Mouse (Mus musculus): ENCODE measurements around the gene Osgin1. TPM values are rescaled to one million over a fixed set of nuclear protein-coding genes. Genes with fewer than 3 reads are reported as not detected.

The Osgin1 gene
- polyA plus RNA-seq, 1 experiment from 2014 or later = 1.9 TPM

GRCm38 (mm10) chr8:119421603-119422122 lies 12.3 kb upstream of the Osgin1 start:
- Histone ChIP-seq H3K27ac (ENCODE audit: low read length) (no peak overlapping the region), H3K4me1 (replicated peaks; ENCODE audit: control insufficient read depth, insufficient read depth, low read length) (peaks cover 9% of the 10 kb centered on the region)
- ATAC-seq (ENCODE audit: low read depth) = no peak

GRCm38 (mm10) chr8:119422123-119422711 lies 11.7 kb upstream of the Osgin1 start:
- 52% methylated on average over 9 of the region's 9 CpGs for WGBS
- peak overlapping the region; percentile 43 for H3K27ac ChIP-seq (ENCODE audit: low read length)
- H3K9me3 ChIP-seq (ENCODE audit: control insufficient read depth, low read length) = no peaks in the 10 kb centered on the region
- H3K36me3 ChIP-seq (ENCODE audit: control insufficient read depth, insufficient read depth, low read length) = no peaks in the 10 kb centered on the region
- H3K9ac ChIP-seq (ENCODE audit: low read length) = 0 out of 2 replicates have a peak overlapping the region, but pooled peaks have one; percentile 24
- no peaks in the 10 kb centered on the region for H3K27me3 ChIP-seq (ENCODE audit: control insufficient read depth, insufficient read depth, low read depth, low read length)
- no peak overlapping the region for H3K4me3 ChIP-seq (ENCODE audit: low read length)
- no peak overlapping the region for H3K4me2 ChIP-seq (ENCODE audit: low read depth, low read length)
- H3K4me1 ChIP-seq (replicated peaks; ENCODE audit: control insufficient read depth, insufficient read depth, low read length) = peaks cover 9% of the 10 kb centered on the region
- ATAC-seq (ENCODE audit: low read depth) = no peak

More at GRCm38 (mm10) chr8:119421603-119422122, 12.3 kb upstream of the Osgin1 start:
- no peak overlapping the region for H3K9ac ChIP-seq (ENCODE audit: low read length)
- WGBS = 55% methylated on average over 9 of the region's 9 CpGs
- H3K4me3 ChIP-seq (ENCODE audit: low read length) = no peak overlapping the region
- H3K36me3 ChIP-seq (ENCODE audit: control insufficient read depth, insufficient read depth, low read length) = no peaks in the 10 kb centered on the region
- no peak overlapping the region for H3K4me2 ChIP-seq (ENCODE audit: low read depth, low read length)
- H3K27me3 ChIP-seq (ENCODE audit: control insufficient read depth, insufficient read depth, low read depth, low read length) = no peaks in the 10 kb centered on the region
- H3K9me3 ChIP-seq (ENCODE audit: control insufficient read depth, low read length) = no peaks in the 10 kb centered on the region

- H3K27me3 ChIP-seq (ENCODE audit: control insufficient read depth, insufficient read depth, low read depth, low read length) = no peaks in the 10 kb centered on the region
- H3K4me3 ChIP-seq (ENCODE audit: low read length) = no peak overlapping the region
- H3K9ac ChIP-seq (ENCODE audit: low read length) = no peak overlapping the region
- H3K9me3 ChIP-seq (ENCODE audit: control insufficient read depth, low read length) = no peaks in the 10 kb centered on the region
- H3K36me3 ChIP-seq (ENCODE audit: control insufficient read depth, insufficient read depth, low read length) = no peaks in the 10 kb centered on the region
- 35% methylated on average over 9 of the region's 9 CpGs for WGBS
- peak; percentile 59 for ATAC-seq (ENCODE audit: low read depth)
- peak overlapping the region; percentile 86 for H3K27ac ChIP-seq (ENCODE audit: low read length)
- peaks cover 10% of the 10 kb centered on the region for H3K4me1 ChIP-seq (replicated peaks; ENCODE audit: control insufficient read depth, insufficient read depth, low read length)
- no peak overlapping the region for H3K4me2 ChIP-seq (ENCODE audit: low read depth, low read length)
These were observed 10.2 kb upstream of the Osgin1 start for GRCm38 (mm10) chr8:119423631-119424141.

DNA sequence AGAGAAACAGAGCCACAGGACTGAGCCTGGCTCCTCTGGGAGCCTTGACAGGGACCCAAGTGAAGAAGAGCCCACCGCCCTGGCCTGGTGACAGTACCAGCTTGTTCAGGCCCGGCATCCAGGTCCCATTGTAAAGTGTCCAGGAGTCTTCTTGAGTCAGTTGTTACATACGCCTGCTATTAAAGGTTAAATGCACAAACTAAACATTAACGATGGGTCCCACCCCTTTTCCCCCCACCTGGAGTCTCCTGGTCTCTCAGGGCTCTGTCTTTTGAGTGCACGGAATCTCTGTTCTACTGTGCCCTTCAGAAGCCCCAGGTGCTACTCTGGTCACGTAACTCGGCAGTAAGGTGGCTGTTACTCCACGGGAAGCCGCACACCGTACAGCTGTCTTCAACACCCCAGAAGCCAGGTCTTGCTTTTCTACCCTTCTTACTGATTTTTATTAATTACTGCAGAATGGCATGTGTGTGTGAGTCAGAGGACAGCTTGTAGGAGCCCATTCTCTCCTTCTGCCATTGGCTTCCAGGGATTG lies 9.7 kb upstream of the Osgin1 start:
- 79% methylated on average over 10 of the region's 10 CpGs for WGBS
- Histone ChIP-seq H3K9me3 (ENCODE audit: control insufficient read depth, low read length) (no peaks in the 10 kb centered on the region), H3K27ac (ENCODE audit: low read length) (peak overlapping the region; percentile 86), H3K4me2 (ENCODE audit: low read depth, low read length) (no peak overlapping the region), H3K4me3 (ENCODE audit: low read length) (no peak overlapping the region), H3K36me3 (ENCODE audit: control insufficient read depth, insufficient read depth, low read length) (no peaks in the 10 kb centered on the region), H3K4me1 (replicated peaks; ENCODE audit: control insufficient read depth, insufficient read depth, low read length) (peaks cover 14% of the 10 kb centered on the region), H3K27me3 (ENCODE audit: control insufficient read depth, insufficient read depth, low read depth, low read length) (no peaks in the 10 kb centered on the region), H3K9ac (ENCODE audit: low read length) (no peak overlapping the region)
- no peak for ATAC-seq (ENCODE audit: low read depth)

DNA sequence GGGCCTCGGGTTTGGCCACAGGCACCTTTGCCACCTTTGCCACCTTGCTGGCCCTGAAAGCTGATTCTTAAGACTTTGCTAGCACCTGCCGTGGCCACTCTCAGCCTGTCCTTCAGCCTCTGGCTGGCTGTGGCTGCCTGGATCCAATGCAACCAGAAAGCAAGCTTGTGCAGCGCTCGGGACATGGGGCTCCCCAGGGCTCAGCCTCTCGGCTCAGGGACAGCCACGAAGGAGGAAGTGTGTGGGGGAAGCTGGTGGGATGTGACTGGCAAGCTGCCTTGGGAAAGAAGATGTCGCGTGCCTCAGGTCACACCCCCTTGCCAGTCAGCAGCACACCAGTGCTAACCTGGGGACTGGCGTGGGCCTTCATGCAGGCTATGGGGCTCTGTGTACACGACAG lies 9.2 kb upstream of the Osgin1 start:
- Histone ChIP-seq H3K36me3 (ENCODE audit: control insufficient read depth, insufficient read depth, low read length) (no peaks in the 10 kb centered on the region), H3K4me2 (ENCODE audit: low read depth, low read length) (no peak overlapping the region), H3K4me1 (replicated peaks; ENCODE audit: control insufficient read depth, insufficient read depth, low read length) (peaks cover 16% of the 10 kb centered on the region), H3K9me3 (ENCODE audit: control insufficient read depth, low read length) (no peaks in the 10 kb centered on the region), H3K9ac (ENCODE audit: low read length) (no peak overlapping the region), H3K4me3 (ENCODE audit: low read length) (no peak overlapping the region), H3K27me3 (ENCODE audit: control insufficient read depth, insufficient read depth, low read depth, low read length) (no peaks in the 10 kb centered on the region), H3K27ac (ENCODE audit: low read length) (peak overlapping the region; percentile 86)
- WGBS = 61% methylated on average over 10 of the region's 10 CpGs
- no peak for ATAC-seq (ENCODE audit: low read depth)

DNA sequence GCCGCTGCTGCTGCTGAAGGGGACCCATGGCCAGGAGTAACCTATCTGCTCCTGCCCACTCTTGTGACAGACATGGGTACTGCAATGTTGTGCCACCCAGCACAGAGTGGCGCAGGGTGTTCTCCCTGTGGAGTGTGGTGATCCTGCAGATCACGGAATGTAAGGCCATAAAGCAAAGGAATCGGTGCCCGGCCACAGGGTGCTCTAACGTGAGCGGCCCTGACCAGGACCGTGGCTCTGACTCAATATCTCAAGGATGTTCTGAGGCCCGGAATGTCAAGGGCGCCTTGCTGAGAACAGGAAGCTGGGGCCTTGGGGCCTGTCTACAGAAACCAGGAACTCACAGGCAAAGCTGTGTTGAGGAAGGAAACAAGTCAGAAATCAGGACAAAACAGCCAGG lies 8.4 kb upstream of the Osgin1 start:
- no peaks in the 10 kb centered on the region for H3K9me3 ChIP-seq (ENCODE audit: control insufficient read depth, low read length)
- H3K36me3 ChIP-seq (ENCODE audit: control insufficient read depth, insufficient read depth, low read length) = no peaks in the 10 kb centered on the region
- H3K9ac ChIP-seq (ENCODE audit: low read length) = no peak overlapping the region
- H3K27me3 ChIP-seq (ENCODE audit: control insufficient read depth, insufficient read depth, low read depth, low read length) = no peaks in the 10 kb centered on the region
- H3K4me3 ChIP-seq (ENCODE audit: low read length) = no peak overlapping the region
- 58% methylated on average over 10 of the region's 10 CpGs for WGBS
- ATAC-seq (ENCODE audit: low read depth) = peak; percentile 53; the same call in 1 of the 2 replicates
- H3K4me2 ChIP-seq (ENCODE audit: low read depth, low read length) = no peak overlapping the region; the same call in 1 of the 2 replicates
- peaks cover 16% of the 10 kb centered on the region for H3K4me1 ChIP-seq (replicated peaks; ENCODE audit: control insufficient read depth, insufficient read depth, low read length)
- peak overlapping the region; percentile 86 for H3K27ac ChIP-seq (ENCODE audit: low read length)

GRCm38 (mm10) chr8:119426069-119426735 lies 7.7 kb upstream of the Osgin1 start:
- Histone ChIP-seq H3K4me3 (ENCODE audit: low read length) (no peak overlapping the region), H3K9me3 (ENCODE audit: control insufficient read depth, low read length) (no peaks in the 10 kb centered on the region), H3K4me1 (replicated peaks; ENCODE audit: control insufficient read depth, insufficient read depth, low read length) (peaks cover 16% of the 10 kb centered on the region), H3K36me3 (ENCODE audit: control insufficient read depth, insufficient read depth, low read length) (no peaks in the 10 kb centered on the region), H3K4me2 (ENCODE audit: low read depth, low read length) (peak overlapping the region; percentile 18; the same call in 1 of the 2 replicates), H3K27me3 (ENCODE audit: control insufficient read depth, insufficient read depth, low read depth, low read length) (no peaks in the 10 kb centered on the region), H3K27ac (ENCODE audit: low read length) (peak overlapping the region; percentile 86), H3K9ac (ENCODE audit: low read length) (no peak overlapping the region)
- WGBS = 71% methylated on average over 6 of the region's 6 CpGs
- ATAC-seq (ENCODE audit: low read depth) = no peak

- Histone ChIP-seq H3K9ac (ENCODE audit: low read length) (no peak overlapping the region), H3K27ac (ENCODE audit: low read length) (no peak overlapping the region), H3K27me3 (ENCODE audit: control insufficient read depth, insufficient read depth, low read depth, low read length) (no peaks in the 10 kb centered on the region), H3K4me1 (replicated peaks; ENCODE audit: control insufficient read depth, insufficient read depth, low read length) (peaks cover 16% of the 10 kb centered on the region), H3K4me3 (ENCODE audit: low read length) (no peak overlapping the region), H3K36me3 (ENCODE audit: control insufficient read depth, insufficient read depth, low read length) (no peaks in the 10 kb centered on the region), H3K9me3 (ENCODE audit: control insufficient read depth, low read length) (no peaks in the 10 kb centered on the region), H3K4me2 (ENCODE audit: low read depth, low read length) (no peak overlapping the region)
- no peak for ATAC-seq (ENCODE audit: low read depth)
- WGBS = 66% methylated on average over 12 of the region's 12 CpGs
These were observed 6.1 kb upstream of the Osgin1 start for GRCm38 (mm10) chr8:119427634-119428349.

- H3K4me3 ChIP-seq (ENCODE audit: low read length) = no peak overlapping the region
- H3K27me3 ChIP-seq (ENCODE audit: control insufficient read depth, insufficient read depth, low read depth, low read length) = no peaks in the 10 kb centered on the region
- WGBS = 48% methylated on average over 7 of the region's 7 CpGs
- no peaks in the 10 kb centered on the region for H3K36me3 ChIP-seq (ENCODE audit: control insufficient read depth, insufficient read depth, low read length)
- no peaks in the 10 kb centered on the region for H3K9me3 ChIP-seq (ENCODE audit: control insufficient read depth, low read length)
- no peak overlapping the region for H3K4me2 ChIP-seq (ENCODE audit: low read depth, low read length)
- ATAC-seq (ENCODE audit: low read depth) = no peak
- H3K4me1 ChIP-seq (replicated peaks; ENCODE audit: control insufficient read depth, insufficient read depth, low read length) = peaks cover 16% of the 10 kb centered on the region
- no peak overlapping the region for H3K9ac ChIP-seq (ENCODE audit: low read length)
- H3K27ac ChIP-seq (ENCODE audit: low read length) = no peak overlapping the region
These were observed 5.6 kb upstream of the Osgin1 start for GRCm38 (mm10) chr8:119428350-119428740.

Data from lung, embryonic 16.5 days (tissue).